Mouse (Mus musculus) limb, embryonic 11.5 days (tissue): ENCODE results near the gene Nfatc4. TPM values are rescaled to one million over a fixed set of nuclear protein-coding genes. Genes with fewer than 3 reads are reported as not detected.

Experiments used
- ATAC-seq: fragments of 200-750 bp; cut with Nextera tagmentation; 2 replicates; pipeline ENCODE4 v1.8.0; 2017; ENCODE audit warnings: low read depth; ENCODE audit not compliant: insufficient number of reproducible peaks, low FRiP score, low TSS enrichment
- DNase-seq: peaks from one replicate; pipeline ENCODE4 v3.0.0-alpha.2; 2015; ENCODE audit warnings: low spot score
- H3K27ac ChIP-seq: fragments of 300-500 bp; sonication (generic); replicated peaks from 2 replicates; pipeline ENCODE4 v1.5.1; 2014; ENCODE audit warnings: low read depth, mild to moderate bottlenecking, low read length
- H3K27me3 ChIP-seq: fragments of 300-500 bp; sonication (generic); 2 replicates; pipeline ENCODE4 v1.6.1; 2014; ENCODE audit warnings: mild to moderate bottlenecking, low read length, mixed read lengths; ENCODE audit not compliant: control insufficient read depth, insufficient read depth
- H3K36me3 ChIP-seq: fragments of 300-500 bp; sonication (generic); 2 replicates; pipeline ENCODE4 v1.6.1; 2014; ENCODE audit warnings: mild to moderate bottlenecking, low read length, moderate library complexity, mixed read lengths; ENCODE audit not compliant: control insufficient read depth, insufficient read depth
- H3K4me1 ChIP-seq: fragments of 300-500 bp; sonication (generic); 2 replicates; pipeline ENCODE4 v1.6.1; 2014; ENCODE audit warnings: low read length, mixed read lengths; ENCODE audit not compliant: control insufficient read depth, insufficient read depth
- H3K4me2 ChIP-seq: fragments of 300-500 bp; sonication (generic); 2 replicates; pipeline ENCODE4 v1.6.1; 2014; ENCODE audit warnings: low read depth, mild to moderate bottlenecking, moderate library complexity; ENCODE audit not compliant: severe bottlenecking
- H3K4me3 ChIP-seq: fragments of 300-500 bp; sonication (generic); 2 replicates; pipeline ENCODE4 v1.5.1; 2014; ENCODE audit warnings: low read depth, low read length
- H3K9ac ChIP-seq: fragments of 300-500 bp; sonication (generic); 2 replicates; pipeline ENCODE4 v1.6.1; 2014; ENCODE audit warnings: mild to moderate bottlenecking, low read length
- H3K9me3 ChIP-seq: fragments of 300-500 bp; sonication (generic); 2 replicates; pipeline ENCODE4 v1.6.1; 2016; ENCODE audit warnings: low read length; ENCODE audit not compliant: control insufficient read depth
- WGBS: fragments of 180-500 bp; shearing (Covaris S2); extraction: QIAGEN DNeasy Blood & Tissue Kit; methylation state at CpG from one replicate; pipeline ENCODE4 v1.1.7; 2014; 5-methylcytosine and 5-hydroxymethylcytosine counted together
- polyA plus RNA-seq: library from polyadenylated mRNA; unstranded; fragments of >200 nt; fragmentation: Nextera tagmentation; extraction: Ambion mirVana; gene quantifications from 2 replicates; pipeline ENCODE4 v1.2.1, GENCODE M21; 2014

Nfatc4 gene
- polyA plus RNA-seq, 1 experiment from 2014 or later: 106 TPM

- H3K27ac ChIP-seq: no peak overlapping the region
These were observed 12.0 kb downstream of the Nfatc4 start for GRCm38 (mm10) chr14:55834808-55835533.

DNA sequence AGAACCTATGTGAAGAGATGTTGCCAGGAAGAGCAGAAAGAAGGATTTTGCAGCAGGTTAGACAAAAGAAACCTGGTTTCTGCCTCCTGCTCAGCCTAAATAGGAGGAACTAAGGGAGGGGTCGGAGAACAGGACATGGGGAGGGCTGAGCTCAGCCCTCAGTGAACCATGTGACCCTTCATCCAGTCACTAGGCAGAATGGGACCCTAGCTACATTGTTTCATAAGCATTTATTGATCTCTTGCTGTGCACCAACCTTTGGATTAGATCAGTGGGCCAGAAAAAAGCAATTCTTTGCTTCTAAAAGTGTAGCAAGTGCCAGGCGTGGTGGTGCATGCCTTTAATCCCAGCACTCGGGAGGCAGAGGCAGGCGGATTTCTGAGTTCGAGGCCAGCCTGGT is 15.4 kb downstream of the Nfatc4 start:
- H3K36me3 ChIP-seq: no peaks in the 10 kb centered on the region
- WGBS: 95% methylated on average over 5 of the region's 5 CpGs

More at GRCm38 (mm10) chr14:55834808-55835533, 12.0 kb downstream of the Nfatc4 start:
- Histone ChIP-seq H3K27me3 (no peaks in the 10 kb centered on the region), H3K9me3 (no peaks in the 10 kb centered on the region), H3K4me2 (no peak overlapping the region; the same call in 1 of the 2 replicates), H3K4me3 (no peak overlapping the region), H3K4me1 (peaks cover 18% of the 10 kb centered on the region; the same call in 1 of the 2 replicates), H3K9ac (no peak overlapping the region), H3K36me3 (peaks cover 5% of the 10 kb centered on the region; the same call in 1 of the 2 replicates)
- 81% methylated on average over 5 of the region's 5 CpGs for WGBS
- no peak for DNase-seq
- ATAC-seq: no peak

GRCm38 (mm10) chr14:55838740-55839139 is 15.8 kb downstream of the Nfatc4 start:
- H3K9ac ChIP-seq: no peak overlapping the region
- no peak overlapping the region for H3K4me3 ChIP-seq
- ATAC-seq (no peak), DNase-seq (no peak)
- H3K9me3 ChIP-seq: no peaks in the 10 kb centered on the region
- no peaks in the 10 kb centered on the region for H3K36me3 ChIP-seq
- WGBS: 86% methylated on average over 4 of the region's 4 CpGs
- no peak overlapping the region for H3K4me2 ChIP-seq
- H3K27me3 ChIP-seq: no peaks in the 10 kb centered on the region
- H3K27ac ChIP-seq: no peak overlapping the region
- H3K4me1 ChIP-seq: peaks cover 19% of the 10 kb centered on the region; the same call in 1 of the 2 replicates

More for the DNA sequence above, 15.4 kb downstream of the Nfatc4 start:
- Histone ChIP-seq H3K27me3 (no peaks in the 10 kb centered on the region), H3K4me1 (peaks cover 19% of the 10 kb centered on the region; the same call in 1 of the 2 replicates), H3K4me3 (no peak overlapping the region), H3K9me3 (no peaks in the 10 kb centered on the region), H3K27ac (no peak overlapping the region), H3K9ac (no peak overlapping the region), H3K4me2 (no peak overlapping the region)
- ATAC-seq (no peak), DNase-seq (no peak)

- no peak overlapping the region for H3K27ac ChIP-seq
- no peak overlapping the region for H3K4me3 ChIP-seq
- DNase-seq: no peak
- H3K27me3 ChIP-seq: no peaks in the 10 kb centered on the region
- ATAC-seq: no peak
- H3K9ac ChIP-seq: no peak overlapping the region
- WGBS: 68% methylated on average over 4 of the region's 4 CpGs
- H3K36me3 ChIP-seq: no peaks in the 10 kb centered on the region
- H3K4me1 ChIP-seq: peaks cover 5% of the 10 kb centered on the region; the same call in 1 of the 2 replicates
- H3K4me2 ChIP-seq: no peak overlapping the region
- H3K9me3 ChIP-seq: no peaks in the 10 kb centered on the region
These were observed 18.0 kb downstream of the Nfatc4 start for GRCm38 (mm10) chr14:55840853-55841366.

DNA sequence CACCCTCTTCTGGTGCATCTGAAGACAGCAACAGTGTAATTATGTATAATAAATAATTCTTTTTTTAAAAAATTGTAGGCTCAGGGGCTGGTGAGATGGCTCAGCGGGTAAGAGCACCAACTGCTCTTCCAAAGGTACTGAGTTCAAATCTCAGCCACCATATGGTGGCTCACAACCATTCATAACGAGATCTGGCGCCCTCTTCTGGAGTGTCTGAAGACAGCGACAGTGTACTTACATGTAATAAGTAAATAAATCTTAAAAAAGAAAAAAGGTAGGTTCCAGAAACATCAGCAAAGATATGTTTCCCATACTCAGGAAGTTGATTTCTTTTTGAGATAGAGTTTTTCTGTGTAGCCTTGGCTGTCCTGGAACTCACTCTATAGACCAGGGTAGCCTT is 19.9 kb downstream of the Nfatc4 start:
- H3K4me1 ChIP-seq: peaks cover 2% of the 10 kb centered on the region; the same call in 1 of the 2 replicates
- no peaks in the 10 kb centered on the region for H3K36me3 ChIP-seq
- H3K9me3 ChIP-seq: no peaks in the 10 kb centered on the region
- no peak overlapping the region for H3K4me2 ChIP-seq
- no peak overlapping the region for H3K27ac ChIP-seq
- DNase-seq (no peak), ATAC-seq (no peak)
- 72% methylated on average over 4 of the region's 4 CpGs for WGBS
- H3K9ac ChIP-seq: no peak overlapping the region
- H3K4me3 ChIP-seq: no peak overlapping the region
- no peaks in the 10 kb centered on the region for H3K27me3 ChIP-seq

DNA sequence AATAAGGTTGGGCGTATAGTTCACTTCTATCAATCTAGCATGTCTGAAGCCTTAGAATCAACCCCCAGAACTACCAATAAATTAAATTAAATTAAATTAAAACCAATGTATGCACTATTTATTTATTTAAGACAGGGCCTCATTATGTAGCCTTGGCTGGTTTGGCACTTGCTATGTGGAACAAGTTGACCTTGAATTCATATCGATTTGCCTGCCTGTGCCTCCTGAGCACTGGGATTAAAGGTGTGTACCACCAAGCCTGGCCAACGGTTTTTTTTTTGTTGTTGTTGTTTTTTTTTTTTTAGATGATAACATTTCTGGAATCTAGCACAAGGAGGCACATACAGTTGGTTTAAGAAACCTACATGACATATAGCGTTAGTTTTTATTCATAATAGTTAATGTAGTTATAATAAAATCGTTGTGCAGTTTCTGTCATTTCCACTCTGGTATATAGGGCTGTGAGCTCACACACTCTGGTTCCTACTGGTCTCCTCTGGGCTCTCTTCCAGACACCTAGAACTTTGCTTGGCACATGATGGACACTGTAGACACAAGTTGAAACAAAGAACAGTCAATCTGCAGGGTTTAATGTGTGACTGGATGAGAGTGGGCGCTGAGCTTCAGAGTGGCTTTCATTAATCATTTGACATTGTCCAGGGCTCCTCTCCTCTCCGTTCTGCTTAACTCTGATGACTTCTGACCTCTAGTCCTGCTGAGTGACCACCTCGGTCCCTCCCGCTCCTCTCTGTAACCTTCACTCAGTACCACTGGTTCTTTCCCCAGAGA is 22.8 kb downstream of the Nfatc4 start:
- DNase-seq (no peak), ATAC-seq (no peak)
- 65% methylated on average over 9 of the region's 9 CpGs for WGBS
- no peak overlapping the region for H3K27ac ChIP-seq
- no peaks in the 10 kb centered on the region for H3K36me3 ChIP-seq
- no peak overlapping the region for H3K4me2 ChIP-seq
- H3K9ac ChIP-seq: no peak overlapping the region
- no peaks in the 10 kb centered on the region for H3K27me3 ChIP-seq
- H3K4me3 ChIP-seq: no peak overlapping the region
- no peaks in the 10 kb centered on the region for H3K9me3 ChIP-seq
- H3K4me1 ChIP-seq: no peaks in the 10 kb centered on the region

GRCm38 (mm10) chr14:55850885-55851284 is 27.9 kb downstream of the Nfatc4 start:
- Histone ChIP-seq H3K4me2 (no peak overlapping the region), H3K9me3 (no peaks in the 10 kb centered on the region), H3K4me1 (peaks cover 17% of the 10 kb centered on the region), H3K9ac (no peak overlapping the region), H3K36me3 (no peaks in the 10 kb centered on the region), H3K4me3 (no peak overlapping the region), H3K27ac (no peak overlapping the region), H3K27me3 (no peaks in the 10 kb centered on the region)
- no peak for DNase-seq
- ATAC-seq: no peak
- 66% methylated on average over 6 of the region's 6 CpGs for WGBS
